Mouse (Mus musculus) lung, adult 18-20 months (tissue): ENCODE results near the gene 1810024B03Rik.
A peak's percentile ranks its signal among the peaks of the same experiment; 100 is the strongest.
"Not testable (repeated sequence)": the region's sequence is repeated elsewhere in the genome, so short reads cannot be mapped to it uniquely, and the experiment has no call there.

Experiments
- DNase-seq, 2 experiments: peaks; one replicate each; pipeline ENCODE4 v3.0.0; 2022; ENCODE audit warnings: mixed read lengths in 2 of 2

1810024B03Rik gene

GRCm38 (mm10) chr2:127207547-127208451 is at the start of gene 1810024B03Rik, which contains the start of gene Snrnp200:
Gene 1810024B03Rik, minus strand, starts transcription at chr2:127208280.
Gene Snrnp200, plus strand, starts transcription at chr2:127208386.
- peak; percentile 95 to 96 for DNase-seq

- no peak for DNase-seq
Observed at GRCm38 (mm10) chr2:127255294-127255693, 47.2 kb upstream of the 1810024B03Rik start.

DNA sequence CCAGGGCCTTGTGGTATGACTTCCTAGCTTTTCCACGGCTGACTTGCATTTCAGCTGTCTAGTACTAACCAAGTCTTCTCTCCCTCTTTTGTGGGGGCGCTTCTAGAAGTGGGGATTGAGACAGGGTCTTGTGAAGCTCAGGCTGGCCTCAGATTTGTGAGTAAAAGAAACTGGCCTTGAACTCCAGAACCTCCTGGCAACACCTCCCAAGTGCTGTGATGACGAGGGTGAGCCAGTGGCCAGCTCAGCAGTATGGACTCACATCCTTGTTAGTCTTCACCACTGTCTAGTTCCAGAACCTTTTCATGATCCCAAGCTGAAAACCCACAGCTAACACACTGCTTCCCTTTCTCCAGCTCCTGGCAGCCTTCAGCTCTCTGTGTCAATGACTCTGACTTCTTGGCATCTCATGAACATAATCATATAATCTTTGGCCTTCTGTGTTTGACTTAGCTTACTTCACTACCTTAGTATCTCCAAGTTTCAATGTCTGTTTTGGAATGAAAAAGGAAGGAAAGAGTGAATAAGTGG is 46.6 kb upstream of the 1810024B03Rik start:
- no peak for DNase-seq

DNA sequence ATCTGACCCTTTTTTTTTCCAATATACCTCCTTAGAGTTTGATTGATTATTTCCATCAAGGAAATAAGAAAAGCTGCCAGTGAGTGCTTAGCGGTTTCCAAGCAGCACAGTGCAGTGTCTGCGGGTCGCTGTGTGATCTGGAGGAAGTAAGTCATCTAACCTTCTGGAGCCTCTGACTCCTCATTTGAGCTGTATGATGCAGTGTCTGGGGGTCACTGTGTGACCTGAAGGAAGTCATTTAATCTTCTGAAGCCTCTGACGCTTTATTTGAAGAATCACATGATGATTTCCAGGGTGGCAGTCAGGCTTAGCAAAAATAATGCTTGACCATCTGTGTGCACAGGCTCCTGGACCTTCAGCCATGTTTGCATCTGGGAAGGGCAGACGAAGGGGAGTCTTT is 44.7 kb upstream of the 1810024B03Rik start:
- no peak for DNase-seq

DNA sequence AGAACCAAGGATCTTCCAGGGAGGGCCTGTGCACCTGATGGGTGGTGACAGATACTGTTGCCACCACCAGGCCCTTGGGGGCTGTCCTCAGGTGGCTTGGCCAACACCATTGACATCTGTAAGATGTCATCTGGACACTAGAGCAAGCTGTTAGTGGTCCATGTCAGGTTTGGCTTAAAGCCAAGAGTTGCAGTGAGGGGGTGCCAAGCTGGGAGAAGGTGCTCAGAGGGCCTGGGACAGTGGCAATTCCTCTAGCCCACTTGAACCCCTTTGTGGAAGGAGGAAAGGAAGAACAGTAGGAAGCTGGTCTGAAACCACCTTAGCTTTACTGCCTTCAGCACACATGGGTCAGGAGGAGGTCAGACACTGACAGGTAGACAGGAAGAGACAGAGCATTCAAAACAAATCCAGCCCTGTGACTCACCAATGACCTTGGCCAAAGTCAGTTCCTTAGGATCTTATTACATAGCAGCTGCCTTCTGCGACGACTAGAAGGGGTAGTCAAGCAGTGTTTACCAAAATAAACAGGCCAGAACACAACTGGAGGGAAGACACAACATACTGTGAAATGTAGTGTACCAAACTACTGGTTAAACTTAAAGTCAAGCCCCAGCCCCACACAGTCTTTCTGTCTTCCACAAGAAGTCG is 43.9 kb upstream of the 1810024B03Rik start:
- DNase-seq, result no peak

- no peak for DNase-seq
Observed at GRCm38 (mm10) chr2:127251457-127251856, 43.4 kb upstream of the 1810024B03Rik start.

GRCm38 (mm10) chr2:127250291-127251008 is 42.4 kb upstream of the 1810024B03Rik start:
- DNase-seq, result no peak

GRCm38 (mm10) chr2:127248334-127249004 is 40.4 kb upstream of the 1810024B03Rik start:
- DNase-seq, result peak in 1 of 2 experiments; percentile 29

DNA sequence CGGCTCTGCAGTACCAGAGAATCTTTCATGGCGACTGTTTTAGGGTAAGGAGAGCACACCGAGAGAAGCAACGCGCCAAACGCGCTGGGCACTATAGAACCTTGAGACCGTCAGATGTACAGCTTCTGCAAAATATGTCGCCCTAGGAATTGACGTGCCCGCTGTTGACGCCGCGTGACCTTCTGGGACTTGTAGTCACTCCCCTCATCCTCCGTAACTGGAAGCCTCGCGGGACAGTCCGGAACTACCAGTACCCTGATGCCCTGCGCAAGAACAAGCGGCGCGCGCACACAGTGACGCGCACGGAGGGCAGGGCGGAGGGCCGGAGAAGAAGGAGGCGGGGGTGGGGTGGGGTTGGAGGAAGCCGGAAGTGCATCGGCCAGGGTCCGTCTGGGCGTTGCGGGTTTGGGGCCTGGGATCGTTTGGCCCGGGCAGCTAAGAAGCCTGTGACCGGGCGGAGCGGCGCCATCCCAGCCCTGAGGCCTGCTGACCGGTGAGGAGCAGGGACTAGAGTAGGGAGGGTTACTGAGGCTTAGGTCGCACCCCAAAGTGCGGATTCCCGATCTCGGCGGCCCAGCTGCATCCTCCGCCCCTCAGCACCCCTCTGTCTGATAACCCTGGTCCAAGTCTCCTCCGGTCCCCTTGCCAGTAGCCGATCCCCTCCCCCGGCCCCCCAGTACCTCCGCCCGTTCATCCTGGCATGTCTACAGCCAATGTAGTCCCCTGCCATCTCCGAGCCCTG is 39.7 kb upstream of the 1810024B03Rik start, which contains the start of the genes Ciao1 and Tmem127:
Gene Ciao1 (minus strand): TSS at position 225 of the 742 bp plus-strand sequence.
Gene Tmem127 (plus strand): TSS at position 317 of the 742 bp plus-strand sequence.
- DNase-seq, result peak; percentile 98 to 99

GRCm38 (mm10) chr2:127240065-127240464 is 32.0 kb upstream of the 1810024B03Rik start:
- no peak for DNase-seq

DNA sequence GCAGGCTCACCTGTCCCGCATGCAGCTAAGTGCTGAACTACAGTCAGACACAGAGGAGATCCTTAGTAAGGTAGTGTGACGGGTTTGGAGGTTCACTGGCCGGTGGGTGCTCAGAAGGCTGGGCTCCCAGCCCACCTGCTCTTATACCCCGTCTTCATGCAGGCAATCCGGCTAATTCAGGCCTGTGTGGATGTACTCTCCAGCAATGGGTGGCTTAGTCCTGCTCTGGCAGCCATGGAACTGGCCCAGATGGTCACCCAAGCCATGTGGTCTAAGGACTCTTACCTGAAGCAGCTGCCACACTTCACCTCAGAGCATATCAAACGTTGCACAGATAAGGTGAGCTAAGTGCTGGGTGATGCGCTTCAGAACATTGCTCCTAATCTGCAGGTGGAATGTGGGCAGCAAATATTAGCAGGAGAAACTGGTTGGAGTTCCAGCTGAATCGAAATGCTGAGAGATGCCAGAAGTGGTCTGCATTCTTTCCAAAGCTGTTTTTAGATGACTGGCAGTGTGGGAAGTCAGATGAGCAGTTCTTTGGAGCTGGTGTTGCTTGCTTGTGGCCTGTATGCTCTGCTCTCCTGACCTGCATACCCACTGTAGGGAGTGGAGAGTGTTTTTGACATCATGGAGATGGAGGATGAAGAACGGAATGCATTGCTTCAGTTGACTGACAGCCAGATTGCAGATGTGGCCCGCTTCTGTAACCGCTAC is 30.0 kb upstream of the 1810024B03Rik start:
- DNase-seq, result peak in 1 of 2 experiments; percentile 5

DNA sequence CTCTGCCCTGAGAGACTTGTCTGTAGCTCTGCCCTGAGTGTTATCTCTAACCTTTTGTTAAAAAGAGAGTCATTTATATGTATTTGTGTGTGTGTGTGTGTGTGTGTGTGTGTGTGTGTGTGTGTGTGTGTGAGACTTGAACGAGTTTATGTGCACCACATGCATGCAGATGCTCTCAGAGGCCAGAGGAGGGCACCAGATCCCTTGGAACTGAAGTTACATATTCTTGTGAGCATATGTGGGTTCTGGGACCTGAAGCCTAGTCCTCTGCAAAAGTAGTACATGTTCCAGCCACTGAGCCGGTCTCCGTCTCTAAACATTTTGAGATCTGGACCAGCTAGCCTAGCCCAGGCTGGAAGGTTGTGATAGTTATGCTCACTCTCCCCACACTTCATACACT is 17.2 kb upstream of the 1810024B03Rik start:
- DNase-seq, result no peak

- no peak for DNase-seq
Observed at GRCm38 (mm10) chr2:127217746-127218145, 9.7 kb upstream of the 1810024B03Rik start.

GRCm38 (mm10) chr2:127210701-127211100 is 2.6 kb upstream of the 1810024B03Rik start:
- no peak for DNase-seq

GRCm38 (mm10) chr2:127208452-127208769 is 331 bp upstream of the 1810024B03Rik start:
- DNase-seq, result no peak

DNA sequence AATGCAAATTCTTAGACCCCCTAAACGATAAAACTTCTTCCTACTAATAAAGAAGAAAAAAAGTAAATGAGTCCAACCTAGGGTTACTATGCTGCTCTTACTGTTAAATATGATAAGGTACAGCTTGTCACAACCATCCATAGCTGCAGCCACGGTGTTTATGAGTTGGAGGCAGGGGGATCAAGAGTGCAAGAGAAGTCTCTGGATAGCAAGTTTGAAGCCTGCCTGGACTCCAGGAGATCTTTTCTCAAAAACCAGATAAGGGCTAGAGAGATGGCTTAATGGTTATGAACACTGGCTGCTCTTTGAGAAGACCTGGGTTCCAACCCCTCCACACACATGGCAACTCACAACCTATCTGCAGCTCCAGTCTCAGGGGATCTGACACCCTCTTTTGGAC is 1.2 kb downstream of the 1810024B03Rik start:
- no peak for DNase-seq

DNA sequence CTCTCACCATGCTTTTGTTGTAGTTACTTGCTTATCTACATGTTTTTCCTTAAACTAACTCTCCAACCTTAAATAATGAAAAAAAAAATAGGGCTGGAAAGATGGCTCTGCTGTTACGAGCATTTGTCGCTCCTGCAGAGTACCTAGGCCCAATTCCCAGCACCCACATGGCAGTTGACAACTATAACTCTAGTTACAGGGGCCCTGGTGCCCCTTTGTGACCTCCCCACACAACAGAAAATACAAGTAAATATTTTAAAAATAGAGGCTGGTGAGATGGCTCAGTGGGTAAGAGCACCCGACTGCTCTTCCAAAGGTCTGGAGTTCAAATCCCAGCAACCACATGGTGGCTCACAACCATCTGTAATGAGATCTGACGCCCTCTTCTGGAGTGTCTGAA is 2.1 kb downstream of the 1810024B03Rik start:
- not testable (repeated sequence) for DNase-seq

DNA sequence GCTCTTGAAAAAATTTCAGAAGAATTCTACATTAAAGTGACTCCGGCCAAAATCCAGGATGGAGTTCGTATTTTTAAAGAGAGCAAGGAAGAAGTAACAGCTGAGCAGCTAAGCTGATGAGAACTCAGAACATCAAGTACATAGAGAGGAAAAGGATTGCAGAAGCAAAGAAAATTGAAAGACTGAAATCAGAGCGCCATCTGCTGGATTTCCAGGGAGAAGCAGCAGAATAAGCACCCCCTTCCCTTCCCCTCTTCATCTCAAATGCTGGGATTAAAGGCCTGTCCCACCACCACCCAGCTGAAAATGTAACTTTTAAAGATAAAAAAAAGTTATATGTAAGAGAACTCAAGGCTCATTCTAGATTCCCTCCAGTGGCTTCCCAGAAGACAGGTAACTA is 3.1 kb downstream of the 1810024B03Rik start:
- peak; percentile 31 to 53 for DNase-seq

DNA sequence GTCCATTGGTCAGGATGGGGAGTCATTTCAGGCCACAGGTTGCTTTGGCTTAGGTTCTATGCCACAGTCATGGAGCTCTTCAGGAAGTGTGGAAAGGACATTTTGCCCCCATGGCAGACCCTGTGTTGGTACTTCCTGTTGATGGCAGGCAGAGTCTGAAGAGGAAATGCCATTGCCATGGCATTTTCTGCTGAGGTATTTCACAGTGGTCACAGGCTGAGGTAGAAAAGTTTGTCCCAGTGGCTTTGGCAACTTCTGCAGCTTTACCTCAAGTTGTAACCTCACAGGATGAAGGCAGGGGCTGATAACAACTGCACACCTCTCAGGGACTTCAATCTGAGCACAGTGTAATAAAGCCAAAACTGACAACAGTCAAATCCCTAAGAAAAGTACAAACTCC is 18.5 kb downstream of the 1810024B03Rik start:
- no peak for DNase-seq

DNA sequence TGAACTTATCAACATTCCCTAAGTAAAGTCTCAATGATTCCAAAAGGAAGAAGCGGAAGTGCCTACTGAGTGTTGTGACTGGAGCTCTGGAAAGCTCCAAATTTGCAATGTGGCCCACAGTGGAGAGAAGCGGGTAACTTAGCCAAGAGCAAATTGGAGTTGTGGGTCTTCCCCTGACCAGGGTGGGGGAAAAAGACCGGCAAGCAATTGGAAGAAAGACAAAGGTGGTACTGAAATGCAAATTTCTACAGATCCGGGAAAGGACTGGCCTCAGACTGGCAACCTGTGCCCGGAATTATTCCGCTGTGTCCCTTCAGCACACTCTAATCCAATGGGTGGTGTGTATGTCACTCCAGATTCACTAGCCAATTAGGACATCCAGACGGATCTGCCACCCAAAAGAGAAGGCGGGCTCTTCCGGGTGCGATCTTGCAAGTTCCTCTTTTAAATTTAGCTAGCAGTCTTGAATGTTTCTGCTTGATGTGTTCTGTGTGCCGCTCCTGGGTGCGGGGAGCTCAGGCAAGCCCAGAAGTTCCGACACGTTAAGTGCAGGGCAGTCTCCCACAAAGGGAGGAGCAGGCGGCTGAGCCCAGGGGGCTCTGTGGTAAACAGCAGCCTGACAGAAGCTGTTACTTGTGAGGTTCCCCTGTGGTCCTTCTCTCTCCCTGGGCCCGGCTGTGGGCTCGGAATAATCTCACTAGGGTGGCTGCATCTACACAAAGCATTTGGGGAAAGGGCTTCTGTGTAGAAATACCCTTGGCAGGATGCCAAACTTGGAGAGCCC is 25.3 kb downstream of the 1810024B03Rik start:
- peak; percentile 83 to 90 for DNase-seq
